Mouse (Mus musculus) brain, embryonic 14.5 days (tissue): Measurements from ENCODE around the gene Map2k1.

Experiments used
- CTCF ChIP-seq: fragments of 200-500 bp; IDR thresholded peaks from 2 replicates; pipeline ENCODE4 v1.5.1; 2012; ENCODE audit warnings: inconsistent platforms, mild to moderate bottlenecking, moderate library complexity, borderline replicate concordance; ENCODE audit not compliant: insufficient read depth, insufficient read length; ENCODE audit errors: extremely low read depth
- POLR2A ChIP-seq: fragments of 200-500 bp; IDR thresholded peaks from 2 replicates; pipeline ENCODE4 v1.6.1; 2012; ENCODE audit warnings: mild to moderate bottlenecking, inconsistent platforms, borderline replicate concordance; ENCODE audit not compliant: poor library complexity, insufficient read depth, insufficient read length, severe bottlenecking; ENCODE audit errors: extremely low read depth

DNA sequence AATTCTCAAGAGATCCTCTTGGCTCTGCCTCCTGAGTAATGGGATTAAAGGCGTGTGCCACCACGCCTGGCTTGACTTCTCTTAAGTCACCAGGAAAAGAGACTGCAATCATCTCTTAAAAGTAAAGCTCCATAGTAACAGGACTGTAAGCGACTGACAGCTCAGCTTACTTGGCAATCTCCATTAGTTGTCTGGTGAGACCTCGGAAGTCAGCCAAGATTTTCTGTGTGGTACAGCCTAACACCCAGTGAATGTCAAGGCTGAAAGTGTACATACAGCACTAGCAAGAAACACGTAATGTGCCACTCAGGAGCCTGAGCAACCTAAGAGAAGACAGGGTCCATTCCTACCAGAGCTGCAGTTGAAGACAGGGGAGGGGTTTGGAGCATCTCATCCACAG lies 93.0 kb downstream of the Map2k1 start:
- TF ChIP-seq CTCF (no peak), POLR2A (no peak)
